Mouse (Mus musculus) liver, postnatal 0 days (tissue): Measurements from ENCODE around the gene Tnnt2. TPM values are rescaled to one million over a fixed set of nuclear protein-coding genes. Genes with fewer than 3 reads are reported as not detected.

Source experiments
- ATAC-seq: fragments of 200-750 bp; cut with Nextera tagmentation; 2 replicates; pipeline ENCODE4 v1.8.0; 2017; ENCODE audit warnings: mild to moderate bottlenecking, moderate library complexity
- DNase-seq: peaks from one replicate; pipeline ENCODE4 v3.0.0-alpha.2; 2016
- H3K27ac ChIP-seq: fragments of 300-500 bp; sonication (generic); 2 replicates; pipeline ENCODE4 v1.5.1; 2014; ENCODE audit warnings: antibody characterized with exemption, moderate library complexity, mild to moderate bottlenecking, low read depth
- H3K27me3 ChIP-seq: fragments of 300-500 bp; sonication (generic); 2 replicates; pipeline ENCODE4 v1.6.1; 2014; ENCODE audit warnings: low read length, control low read depth, mixed read lengths; ENCODE audit not compliant: insufficient read depth
- H3K36me3 ChIP-seq: fragments of 300-500 bp; sonication (generic); replicated peaks from 2 replicates; pipeline ENCODE4 v1.6.1; 2014; ENCODE audit warnings: mild to moderate bottlenecking, control low read depth, low read length, moderate library complexity, mixed read lengths; ENCODE audit not compliant: insufficient read depth
- H3K4me1 ChIP-seq: fragments of 300-500 bp; sonication (generic); 2 replicates; pipeline ENCODE4 v1.6.1; 2014; ENCODE audit warnings: antibody characterized with exemption, mild to moderate bottlenecking, control low read depth; ENCODE audit not compliant: insufficient read depth
- H3K4me2 ChIP-seq: fragments of 300-500 bp; sonication (generic); 2 replicates; pipeline ENCODE4 v1.6.1; 2014; ENCODE audit warnings: low read depth, mild to moderate bottlenecking, low read length, moderate library complexity, mixed read lengths
- H3K4me3 ChIP-seq: fragments of 300-500 bp; sonication (generic); 2 replicates; pipeline ENCODE4 v1.5.1; 2014; ENCODE audit warnings: low read depth, low read length
- H3K9ac ChIP-seq: fragments of 300-500 bp; sonication (generic); replicated peaks from 2 replicates; pipeline ENCODE4 v1.6.1; 2014; ENCODE audit warnings: mild to moderate bottlenecking, moderate library complexity
- H3K9me3 ChIP-seq: fragments of 300-500 bp; sonication (generic); 2 replicates; pipeline ENCODE4 v1.6.1; 2016; ENCODE audit warnings: mild to moderate bottlenecking, control low read depth, low read length, mixed read lengths
- CTCF ChIP-seq: sonication (generic); IDR thresholded peaks from 2 replicates; pipeline ENCODE4 v1.5.1; 2016; ENCODE audit warnings: antibody characterized with exemption, low read depth
- EP300 ChIP-seq: IDR thresholded peaks from 2 replicates; pipeline ENCODE4 v1.6.1; 2016; ENCODE audit warnings: antibody characterized with exemption, low read depth, mild to moderate bottlenecking
- WGBS: fragments of 180-500 bp; shearing (Covaris S2); extraction: QIAGEN DNeasy Blood & Tissue Kit; methylation state at CpG from one replicate; pipeline ENCODE4 v1.1.7; 2014; ENCODE audit not compliant: insufficient replicate concordance; 5-methylcytosine and 5-hydroxymethylcytosine counted together
- polyA plus RNA-seq: library from polyadenylated mRNA; unstranded; fragments of >200 nt; fragmentation: Nextera tagmentation; extraction: Ambion mirVana; gene quantifications from 2 replicates; pipeline ENCODE4 v1.2.1, GENCODE M21; 2015

Tnnt2 gene
- polyA plus RNA-seq, 1 experiment from 2014 or later, result 3.2 TPM

- TF ChIP-seq CTCF (no peak), EP300 (no peak)
- Histone ChIP-seq H3K4me1 (no peaks in the 10 kb centered on the region), H3K4me2 (no peak overlapping the region), H3K27me3 (peaks cover under 1% of the 10 kb centered on the region; the same call in 1 of the 2 replicates), H3K9me3 (no peaks in the 10 kb centered on the region), H3K27ac (no peak overlapping the region), H3K36me3 (no peaks in the 10 kb centered on the region), H3K4me3 (no peak overlapping the region), H3K9ac (no peak overlapping the region)
- WGBS, result 69% methylated on average over 20 of the region's 20 CpGs
- no peak for DNase-seq
- no peak for ATAC-seq
Observed at GRCm38 (mm10) chr1:135889461-135890185, 53.5 kb downstream of the Tnnt2 start.

GRCm38 (mm10) chr1:135891424-135892216 is 55.5 kb downstream of the Tnnt2 start:
- 62% methylated on average over 11 of the region's 11 CpGs for WGBS
- ATAC-seq (no peak), DNase-seq (no peak)
- H3K9me3 ChIP-seq, result no peaks in the 10 kb centered on the region
- no peak overlapping the region for H3K9ac ChIP-seq
- H3K4me3 ChIP-seq, result no peak overlapping the region
- H3K4me1 ChIP-seq, result no peaks in the 10 kb centered on the region
- no peak overlapping the region for H3K27ac ChIP-seq
- no peak overlapping the region for H3K4me2 ChIP-seq
- peaks cover 3% of the 10 kb centered on the region; the same call in 1 of the 2 replicates for H3K27me3 ChIP-seq
- no peaks in the 10 kb centered on the region for H3K36me3 ChIP-seq
- TF ChIP-seq CTCF, result no peak
- TF ChIP-seq EP300, result no peak

- Histone ChIP-seq H3K4me3 (no peak overlapping the region), H3K9me3 (no peaks in the 10 kb centered on the region), H3K9ac (no peak overlapping the region), H3K4me2 (no peak overlapping the region), H3K27ac (no peak overlapping the region), H3K4me1 (no peaks in the 10 kb centered on the region), H3K36me3 (no peaks in the 10 kb centered on the region), H3K27me3 (peaks cover 3% of the 10 kb centered on the region; the same call in 1 of the 2 replicates)
- TF ChIP-seq CTCF (no peak), EP300 (no peak)
- ATAC-seq (no peak), DNase-seq (no peak)
- 68% methylated on average over 6 of the region's 6 CpGs for whole genome bisulfite sequencing
Observed at GRCm38 (mm10) chr1:135892233-135892632, 56.1 kb downstream of the Tnnt2 start.

GRCm38 (mm10) chr1:135892764-135893163 is 56.6 kb downstream of the Tnnt2 start:
- H3K9me3 ChIP-seq, result no peaks in the 10 kb centered on the region
- peaks cover 3% of the 10 kb centered on the region; the same call in 1 of the 2 replicates for H3K27me3 ChIP-seq
- no peak overlapping the region for H3K4me3 ChIP-seq
- no peak overlapping the region for H3K4me2 ChIP-seq
- ATAC-seq (no peak), DNase-seq (no peak)
- TF ChIP-seq EP300 (no peak), CTCF (no peak)
- no peak overlapping the region for H3K9ac ChIP-seq
- no peak overlapping the region for H3K27ac ChIP-seq
- 70% methylated on average over 6 of the region's 6 CpGs for WGBS
- no peaks in the 10 kb centered on the region for H3K36me3 ChIP-seq
- no peaks in the 10 kb centered on the region for H3K4me1 ChIP-seq

- Histone ChIP-seq H3K27me3 (peaks cover 3% of the 10 kb centered on the region; the same call in 1 of the 2 replicates), H3K27ac (no peak overlapping the region), H3K4me1 (no peaks in the 10 kb centered on the region), H3K4me3 (no peak overlapping the region), H3K36me3 (no peaks in the 10 kb centered on the region), H3K9me3 (no peaks in the 10 kb centered on the region), H3K4me2 (no peak overlapping the region), H3K9ac (no peak overlapping the region)
- WGBS, result 64% methylated on average over 3 of the region's 3 CpGs
- ATAC-seq (no peak), DNase-seq (no peak)
- TF ChIP-seq CTCF, result no peak
- TF ChIP-seq EP300, result no peak
Observed at GRCm38 (mm10) chr1:135893377-135893776, 57.2 kb downstream of the Tnnt2 start.

- 0 out of 2 replicates have a peak overlapping the region, but pooled peaks have one; percentile 13 for H3K4me2 ChIP-seq
- H3K27me3 ChIP-seq, result peaks cover 11% of the 10 kb centered on the region; the same call in 1 of the 2 replicates
- WGBS, result 77% methylated on average over 4 of the region's 4 CpGs
- ATAC-seq (no peak), DNase-seq (no peak)
- no peaks in the 10 kb centered on the region for H3K36me3 ChIP-seq
- TF ChIP-seq CTCF (no peak), EP300 (no peak)
- no peak overlapping the region; the same call in 1 of the 2 replicates for H3K9ac ChIP-seq
- H3K27ac ChIP-seq, result no peak overlapping the region
- no peak overlapping the region for H3K4me3 ChIP-seq
- no peaks in the 10 kb centered on the region for H3K9me3 ChIP-seq
- H3K4me1 ChIP-seq, result no peaks in the 10 kb centered on the region
Observed at GRCm38 (mm10) chr1:135895367-135895766, 59.2 kb downstream of the Tnnt2 start.
